Mouse (Mus musculus): ENCODE measurements around the gene Cdcp2. TPM values are rescaled to one million over a fixed set of nuclear protein-coding genes. Genes with fewer than 3 reads are reported as not detected.

Cdcp2 gene
- polyA plus RNA-seq, 1 experiment = not detected

DNA sequence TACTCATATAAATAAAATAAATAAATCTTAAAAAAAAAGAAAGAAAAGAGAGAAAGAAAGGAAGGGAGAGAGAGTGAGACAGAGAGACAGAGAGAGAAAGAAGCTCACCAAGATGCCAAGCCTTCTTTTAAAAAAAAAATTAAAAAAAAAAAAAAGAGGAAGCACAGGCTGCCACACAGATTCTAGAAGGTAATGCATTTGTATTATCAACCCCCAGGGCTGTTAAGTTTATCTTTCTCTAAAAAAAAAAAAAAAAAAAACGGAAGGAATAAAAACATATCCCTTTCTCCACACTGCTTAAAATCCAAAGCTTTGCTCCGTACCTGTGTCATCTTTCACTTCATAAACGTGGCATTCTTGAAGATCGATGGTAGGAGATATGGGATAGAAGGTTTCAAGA, 35.1 kb upstream of the Cdcp2 start:
- TF ChIP-seq CTCF (IDR thresholded peaks at IDR 0.05; ENCODE audit: borderline replicate concordance, insufficient read depth, low read depth, low read length) = no peak
- TF ChIP-seq POLR2A (IDR thresholded peaks at IDR 0.05; ENCODE audit: borderline replicate concordance, insufficient read depth, low read length) = no peak
- DNase-seq = no peak

GRCm38 (mm10) chr4:107063214-107063613, 33.5 kb upstream of the Cdcp2 start:
- TF ChIP-seq CTCF (IDR thresholded peaks at IDR 0.05; ENCODE audit: borderline replicate concordance, insufficient read depth, low read depth, low read length) = no peak
- no peak for TF ChIP-seq POLR2A (IDR thresholded peaks at IDR 0.05; ENCODE audit: borderline replicate concordance, insufficient read depth, low read length)
- 68% methylated on average over 3 of the region's 3 CpGs for WGBS
- no peaks in the 10 kb centered on the region for H3K27me3 ChIP-seq (ENCODE audit: control insufficient read depth, insufficient read depth, low read length)
- no peak overlapping the region for H3K27ac ChIP-seq (ENCODE audit: insufficient read depth, low read length)
- H3K4me3 ChIP-seq (replicated peaks; ENCODE audit: insufficient read depth, low read depth, low read length) = no peak overlapping the region
- DNase-seq = no peak
- H3K4me1 ChIP-seq (ENCODE audit: control insufficient read depth, insufficient read depth, low read length) = peaks cover 6% of the 10 kb centered on the region; the same call in 1 of the 2 replicates

More for the DNA sequence above, 35.1 kb upstream of the Cdcp2 start:
- peaks cover 6% of the 10 kb centered on the region; the same call in 1 of the 2 replicates for H3K4me1 ChIP-seq (ENCODE audit: control insufficient read depth, insufficient read depth, low read length)
- H3K27ac ChIP-seq (ENCODE audit: insufficient read depth, low read length) = no peak overlapping the region
- no peaks in the 10 kb centered on the region for H3K27me3 ChIP-seq (ENCODE audit: control insufficient read depth, insufficient read depth, low read length)
- no peak overlapping the region for H3K4me3 ChIP-seq (replicated peaks; ENCODE audit: insufficient read depth, low read depth, low read length)
- 95% methylated on average over 4 of the region's 4 CpGs for WGBS

DNA sequence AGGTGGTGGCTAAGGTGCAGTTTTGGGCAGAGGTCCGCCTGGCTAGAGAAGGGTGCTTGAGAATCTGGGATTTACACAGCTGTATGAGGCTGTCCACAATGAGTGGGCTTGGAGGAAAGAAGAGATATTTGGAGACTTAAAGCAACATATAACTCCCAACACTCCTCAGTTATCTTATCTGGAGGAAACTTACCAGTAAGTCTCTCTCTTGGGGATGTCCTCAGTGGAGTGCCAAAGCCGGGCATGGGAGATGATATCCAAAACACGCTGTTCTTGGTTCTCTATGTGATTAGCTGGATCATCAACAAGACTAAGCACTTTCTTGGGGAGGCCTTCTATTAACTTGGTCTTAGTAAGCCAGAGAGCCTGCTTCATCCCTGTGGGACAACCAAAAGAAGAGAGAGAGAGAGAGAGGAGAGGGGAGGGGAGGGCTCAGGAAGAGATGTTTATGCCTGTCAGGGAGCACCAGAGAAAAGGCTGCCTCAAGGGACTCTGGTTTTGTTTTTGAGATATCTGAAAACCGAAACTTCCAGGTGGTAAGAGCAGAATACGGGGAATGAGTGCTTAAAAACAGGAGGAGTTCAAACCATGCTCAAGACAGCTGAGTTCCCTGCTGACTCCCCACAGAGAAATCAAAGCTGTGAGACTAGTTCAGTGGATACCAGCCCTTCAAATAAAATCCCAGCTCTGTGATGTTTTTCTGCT, 32.1 kb upstream of the Cdcp2 start:
- whole genome bisulfite sequencing = 90% methylated on average over 5 of the region's 5 CpGs
- no peak overlapping the region for H3K27ac ChIP-seq (ENCODE audit: insufficient read depth, low read length)

GRCm38 (mm10) chr4:107066252-107067124, 30.2 kb upstream of the Cdcp2 start, which contains the start of the genes Mrpl37 and Cyb5rl:
Mrpl37 (minus strand) TSS chr4:107066868.
Cyb5rl (plus strand) TSS chr4:107066988.
- under 1% methylated on average over 60 of the region's 60 CpGs for WGBS
- peak; percentile 78 for TF ChIP-seq POLR2A (IDR thresholded peaks at IDR 0.05; ENCODE audit: borderline replicate concordance, insufficient read depth, low read length)
- no peak for TF ChIP-seq CTCF (IDR thresholded peaks at IDR 0.05; ENCODE audit: borderline replicate concordance, insufficient read depth, low read depth, low read length)
- Histone ChIP-seq H3K27ac (ENCODE audit: insufficient read depth, low read length) (peak within 1 kb of the TSS; percentile 63; the same call in 1 of the 2 replicates), H3K4me1 (ENCODE audit: control insufficient read depth, insufficient read depth, low read length) (peaks cover 6% of the 10 kb centered on the region; the same call in 1 of the 2 replicates), H3K27me3 (ENCODE audit: control insufficient read depth, insufficient read depth, low read length) (no peaks in the 10 kb centered on the region), H3K4me3 (replicated peaks; ENCODE audit: insufficient read depth, low read depth, low read length) (peak within 1 kb of the TSS; percentile 85)
- peak; percentile 97 to 98 for DNase-seq

More for the DNA sequence above, 32.1 kb upstream of the Cdcp2 start:
- Histone ChIP-seq H3K4me3 (replicated peaks; ENCODE audit: insufficient read depth, low read depth, low read length) (no peak overlapping the region), H3K27me3 (ENCODE audit: control insufficient read depth, insufficient read depth, low read length) (no peaks in the 10 kb centered on the region), H3K4me1 (ENCODE audit: control insufficient read depth, insufficient read depth, low read length) (peaks cover 6% of the 10 kb centered on the region; the same call in 1 of the 2 replicates)
- no peak for DNase-seq
- TF ChIP-seq CTCF (IDR thresholded peaks at IDR 0.05; ENCODE audit: borderline replicate concordance, insufficient read depth, low read depth, low read length) (no peak), POLR2A (IDR thresholded peaks at IDR 0.05; ENCODE audit: borderline replicate concordance, insufficient read depth, low read length) (no peak)

- no peak for DNase-seq
- no peak for TF ChIP-seq CTCF (IDR thresholded peaks at IDR 0.05; ENCODE audit: borderline replicate concordance, insufficient read depth, low read depth, low read length)
- TF ChIP-seq POLR2A (IDR thresholded peaks at IDR 0.05; ENCODE audit: borderline replicate concordance, insufficient read depth, low read length) = no peak
- no peak overlapping the region for H3K27ac ChIP-seq (ENCODE audit: insufficient read depth, low read length)
- no peaks in the 10 kb centered on the region for H3K27me3 ChIP-seq (ENCODE audit: control insufficient read depth, insufficient read depth, low read length)
- H3K4me3 ChIP-seq (replicated peaks; ENCODE audit: insufficient read depth, low read depth, low read length) = peak overlapping the region; percentile 80
- H3K4me1 ChIP-seq (ENCODE audit: control insufficient read depth, insufficient read depth, low read length) = peaks cover 6% of the 10 kb centered on the region; the same call in 1 of the 2 replicates
- WGBS = 4% methylated on average over 33 of the region's 33 CpGs
These were observed 29.4 kb upstream of the Cdcp2 start for GRCm38 (mm10) chr4:107067151-107067840.

DNA sequence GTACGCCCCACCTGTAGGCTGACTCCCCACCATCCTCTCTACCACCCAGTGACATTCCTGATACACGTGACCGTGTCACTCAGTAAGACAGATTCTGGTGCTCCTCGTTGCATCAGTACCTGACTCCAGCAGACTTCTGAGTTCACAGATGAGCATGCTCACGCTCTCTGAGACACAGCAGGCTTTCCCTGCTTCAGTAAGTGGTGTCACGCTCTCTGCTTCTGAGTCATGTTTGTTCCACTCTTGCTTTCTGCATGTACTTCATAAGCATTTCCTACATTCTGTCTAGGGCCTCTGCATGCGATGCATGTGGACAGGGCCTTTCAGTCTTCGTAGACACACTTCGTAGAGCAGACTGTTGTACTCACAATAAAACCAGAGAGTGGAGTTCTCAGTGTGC, 24.3 kb upstream of the Cdcp2 start:
- 71% methylated on average over 9 of the region's 9 CpGs for WGBS
- Histone ChIP-seq H3K4me1 (ENCODE audit: control insufficient read depth, insufficient read depth, low read length) (no peaks in the 10 kb centered on the region), H3K4me3 (replicated peaks; ENCODE audit: insufficient read depth, low read depth, low read length) (no peak overlapping the region), H3K27ac (ENCODE audit: insufficient read depth, low read length) (no peak overlapping the region), H3K27me3 (ENCODE audit: control insufficient read depth, insufficient read depth, low read length) (no peaks in the 10 kb centered on the region)
- no peak for TF ChIP-seq CTCF (IDR thresholded peaks at IDR 0.05; ENCODE audit: borderline replicate concordance, insufficient read depth, low read depth, low read length)
- no peak for TF ChIP-seq POLR2A (IDR thresholded peaks at IDR 0.05; ENCODE audit: borderline replicate concordance, insufficient read depth, low read length)
- no peak for DNase-seq

GRCm38 (mm10) chr4:107075456-107075855, 21.2 kb upstream of the Cdcp2 start:
- Histone ChIP-seq H3K4me1 (ENCODE audit: control insufficient read depth, insufficient read depth, low read length) (no peaks in the 10 kb centered on the region), H3K27ac (ENCODE audit: insufficient read depth, low read length) (no peak overlapping the region), H3K27me3 (ENCODE audit: control insufficient read depth, insufficient read depth, low read length) (no peaks in the 10 kb centered on the region), H3K4me3 (replicated peaks; ENCODE audit: insufficient read depth, low read depth, low read length) (no peak overlapping the region)
- DNase-seq = no peak
- 69% methylated on average over 5 of the region's 5 CpGs for WGBS
- TF ChIP-seq POLR2A (IDR thresholded peaks at IDR 0.05; ENCODE audit: borderline replicate concordance, insufficient read depth, low read length) (no peak), CTCF (IDR thresholded peaks at IDR 0.05; ENCODE audit: borderline replicate concordance, insufficient read depth, low read depth, low read length) (no peak)
